Mouse (Mus musculus): ENCODE measurements around the gene Adarb1.

DNA sequence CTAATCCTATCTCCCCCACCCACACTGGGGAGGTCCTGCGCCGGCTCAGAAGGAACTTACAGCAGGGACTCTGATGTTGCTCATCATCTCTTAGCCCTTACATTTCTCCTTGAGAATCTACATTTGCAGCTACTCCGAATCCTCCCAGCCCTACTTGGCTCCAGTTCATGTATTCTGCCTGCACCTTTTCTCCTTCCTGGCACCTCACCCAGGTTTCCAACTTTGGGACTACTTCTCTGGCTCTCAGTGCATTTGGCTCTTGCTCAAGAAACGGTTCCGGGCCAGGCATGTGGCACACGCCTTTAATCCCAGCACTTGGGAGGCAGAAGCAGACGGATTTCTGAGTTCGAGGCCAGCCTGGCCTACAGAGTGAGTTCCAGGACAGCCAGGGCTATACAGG, 130.4 kb downstream of the Adarb1 start:
- TF ChIP-seq CTCF (IDR thresholded peaks at IDR 0.05; ENCODE audit: low read depth): no peak
- no peak for TF ChIP-seq EP300 (optimal IDR thresholded peaks at IDR 0.05)

Measured in stomach, postnatal 0 days (tissue).